Mouse (Mus musculus): ENCODE measurements around the gene Izumo1.

- no peak for TF ChIP-seq POLR2A (IDR thresholded peaks at IDR 0.05; ENCODE audit: insufficient read depth, low read depth, low read length)
- no peak for TF ChIP-seq CTCF (IDR thresholded peaks at IDR 0.05; ENCODE audit: insufficient read depth, low read depth, low read length)
Measured at GRCm38 (mm10) chr7:45635711-45636688, 14.4 kb downstream of the Izumo1 start.

All from olfactory bulb, adult 2 months (tissue).